Mouse (Mus musculus) midbrain, embryonic 12.5 days (tissue): ENCODE data around the gene 4930512M02Rik. TPM values are rescaled to one million over a fixed set of nuclear protein-coding genes. Genes with fewer than 3 reads are reported as not detected.

Experiments
- ATAC-seq: fragments of 200-750 bp; cut with Nextera tagmentation; 2 replicates; pipeline ENCODE4 v1.8.0; 2017; ENCODE audit warnings: low read depth, moderate TSS enrichment, moderate library complexity; ENCODE audit not compliant: low FRiP score
- H3K27ac ChIP-seq: fragments of 300-500 bp; sonication (generic); replicated peaks from 2 replicates; pipeline ENCODE4 v1.5.1; 2016; ENCODE audit warnings: mild to moderate bottlenecking
- H3K27me3 ChIP-seq: fragments of 300-500 bp; sonication (generic); 2 replicates; pipeline ENCODE4 v1.6.1; 2016; ENCODE audit warnings: mild to moderate bottlenecking
- H3K36me3 ChIP-seq: fragments of 300-500 bp; sonication (generic); 2 replicates; pipeline ENCODE4 v1.6.1; 2016
- H3K4me1 ChIP-seq: fragments of 300-500 bp; sonication (generic); 2 replicates; pipeline ENCODE4 v1.6.1; 2016
- H3K4me2 ChIP-seq: fragments of 300-500 bp; sonication (generic); replicated peaks from 2 replicates; pipeline ENCODE4 v1.6.1; 2016; ENCODE audit warnings: mild to moderate bottlenecking, moderate library complexity
- H3K4me3 ChIP-seq: fragments of 300-500 bp; sonication (generic); 2 replicates; pipeline ENCODE4 v1.5.1; 2016; ENCODE audit warnings: mild to moderate bottlenecking
- H3K9ac ChIP-seq: fragments of 300-500 bp; sonication (generic); replicated peaks from 2 replicates; pipeline ENCODE4 v1.6.1; 2016; ENCODE audit warnings: mild to moderate bottlenecking, moderate library complexity
- H3K9me3 ChIP-seq: fragments of 300-500 bp; sonication (generic); 2 replicates; pipeline ENCODE4 v1.6.1; 2016; ENCODE audit warnings: mild to moderate bottlenecking
- WGBS: fragments of 180-500 bp; shearing (Covaris S2); methylation state at CpG from one replicate; pipeline ENCODE4 v1.1.7; 2016; 5-methylcytosine and 5-hydroxymethylcytosine counted together
- polyA plus RNA-seq: library from polyadenylated mRNA; unstranded; fragments of >200 nt; fragmentation: Nextera tagmentation; extraction: Ambion mirVana; gene quantifications from 2 replicates; pipeline ENCODE4 v1.2.1, GENCODE M21; 2016

Gene 4930512M02Rik
- polyA plus RNA-seq, 1 experiment from 2014 or later, result not detected

DNA sequence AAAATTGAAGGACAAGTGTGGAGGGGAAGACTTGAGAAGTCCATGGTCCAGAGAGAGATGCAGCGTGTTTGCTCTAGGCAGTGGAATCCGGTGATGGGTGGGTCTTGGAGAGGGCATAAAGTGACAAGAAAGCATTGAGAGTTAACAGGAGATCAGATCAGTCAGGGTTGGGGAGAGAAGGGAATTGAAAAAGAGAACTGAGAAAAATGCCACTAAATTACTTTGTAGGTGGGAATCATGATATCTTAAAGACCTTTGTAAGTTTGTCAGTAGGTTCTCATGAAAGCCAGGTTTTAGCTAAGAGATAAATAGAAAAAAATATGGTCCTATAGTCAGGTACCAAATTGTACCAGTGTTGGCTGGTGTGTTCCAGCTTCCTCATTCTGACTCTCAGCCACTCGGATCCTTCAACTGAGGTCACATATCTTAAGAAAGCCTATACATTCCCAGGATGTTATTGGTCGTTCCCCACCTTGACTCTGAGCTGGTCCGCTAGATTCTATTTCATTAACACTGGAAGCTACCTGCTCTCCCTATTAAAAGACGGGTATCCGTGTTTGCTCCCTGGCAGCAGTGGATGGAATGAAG lies 68.4 kb downstream of the 4930512M02Rik start:
- Histone ChIP-seq H3K4me1 (no peaks in the 10 kb centered on the region), H3K4me3 (no peak overlapping the region), H3K9me3 (no peaks in the 10 kb centered on the region), H3K9ac (no peak overlapping the region), H3K36me3 (no peaks in the 10 kb centered on the region), H3K27ac (no peak overlapping the region), H3K27me3 (no peaks in the 10 kb centered on the region), H3K4me2 (no peak overlapping the region)
- no peak for ATAC-seq
- WGBS, result 90% methylated on average over 7 of the region's 7 CpGs

- no peak overlapping the region for H3K4me3 ChIP-seq
- H3K27me3 ChIP-seq, result no peaks in the 10 kb centered on the region
- no peak overlapping the region for H3K27ac ChIP-seq
- H3K36me3 ChIP-seq, result no peaks in the 10 kb centered on the region
- no peak for ATAC-seq
- WGBS, result 84% methylated on average over 3 of the region's 3 CpGs
- H3K4me1 ChIP-seq, result no peaks in the 10 kb centered on the region
- no peak overlapping the region for H3K9ac ChIP-seq
- H3K9me3 ChIP-seq, result no peaks in the 10 kb centered on the region
- H3K4me2 ChIP-seq, result no peak overlapping the region
Measured at GRCm38 (mm10) chr11:11558662-11559061, 69.0 kb downstream of the 4930512M02Rik start.

DNA sequence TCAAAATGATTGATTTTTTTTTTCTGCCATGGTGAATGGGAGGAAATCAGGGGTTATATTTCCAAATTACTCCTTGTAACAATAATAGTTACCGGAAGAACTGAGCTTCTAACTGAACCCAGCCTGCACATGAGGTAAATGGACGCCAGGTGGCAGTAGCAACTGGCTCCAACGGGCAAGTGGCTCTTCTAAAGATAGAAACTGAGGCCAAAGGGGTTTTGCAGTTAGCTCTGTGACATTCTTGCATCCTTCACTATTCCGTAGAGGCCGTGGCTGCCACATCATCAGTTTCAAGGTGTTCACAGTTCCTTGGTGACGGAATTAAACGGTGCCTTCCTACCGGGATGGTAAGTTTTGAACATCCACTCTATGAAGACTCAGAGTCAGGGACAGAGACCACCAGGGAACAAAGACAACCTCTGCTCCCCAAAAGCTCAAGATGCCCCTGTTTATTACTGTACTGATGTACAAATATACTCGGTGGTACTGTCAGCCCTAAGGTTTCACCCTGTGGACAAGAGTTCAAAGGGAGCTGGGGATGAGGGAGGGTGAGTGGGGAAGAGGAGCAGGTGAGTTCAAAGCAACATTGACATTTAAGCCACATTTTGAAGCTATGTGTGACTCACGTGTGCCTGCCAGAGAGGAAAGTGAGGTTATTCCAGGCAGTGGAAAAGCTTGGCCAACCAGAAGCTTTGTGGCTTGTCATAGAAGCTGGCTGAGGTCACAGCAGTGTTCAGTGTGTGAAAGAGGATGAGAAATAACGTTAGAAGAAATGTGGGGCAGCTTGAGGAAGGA lies 70.3 kb downstream of the 4930512M02Rik start:
- no peak overlapping the region for H3K27ac ChIP-seq
- no peaks in the 10 kb centered on the region for H3K9me3 ChIP-seq
- no peaks in the 10 kb centered on the region for H3K4me1 ChIP-seq
- no peak overlapping the region for H3K4me3 ChIP-seq
- no peak overlapping the region for H3K9ac ChIP-seq
- no peak; the same call in 1 of the 2 replicates for ATAC-seq
- no peaks in the 10 kb centered on the region for H3K27me3 ChIP-seq
- no peaks in the 10 kb centered on the region for H3K36me3 ChIP-seq
- 49% methylated on average over 11 of the region's 11 CpGs for WGBS
- no peak overlapping the region for H3K4me2 ChIP-seq

- no peaks in the 10 kb centered on the region for H3K36me3 ChIP-seq
- no peaks in the 10 kb centered on the region for H3K4me1 ChIP-seq
- no peaks in the 10 kb centered on the region for H3K27me3 ChIP-seq
- H3K4me3 ChIP-seq, result no peak overlapping the region
- H3K27ac ChIP-seq, result no peak overlapping the region
- no peak overlapping the region for H3K4me2 ChIP-seq
- WGBS, result 90% methylated on average over 1 of the region's 1 CpGs
- H3K9ac ChIP-seq, result no peak overlapping the region
- no peak for ATAC-seq
- H3K9me3 ChIP-seq, result no peaks in the 10 kb centered on the region
Measured at GRCm38 (mm10) chr11:11556186-11556585, 71.4 kb downstream of the 4930512M02Rik start.

DNA sequence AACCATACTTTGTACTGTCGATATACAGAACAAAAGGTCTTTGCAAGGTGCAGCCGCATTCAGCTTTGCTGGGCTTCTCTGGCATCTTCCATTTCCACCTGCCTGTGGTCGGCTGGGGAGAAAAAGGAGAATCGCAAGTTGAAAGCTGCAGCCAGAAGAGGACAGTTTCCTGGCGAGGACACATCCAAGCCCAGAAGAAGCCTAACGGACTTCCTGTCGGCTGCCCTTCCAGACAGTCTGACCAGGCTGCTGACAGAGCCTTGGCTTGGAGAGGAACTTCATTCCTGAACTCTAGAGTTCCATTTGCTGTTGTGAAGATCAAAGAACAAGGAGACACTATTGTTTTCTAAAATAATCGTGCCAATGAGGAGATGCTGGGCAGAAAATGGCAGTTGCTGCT lies 72.1 kb downstream of the 4930512M02Rik start:
- no peak for ATAC-seq

GRCm38 (mm10) chr11:11547597-11548240 lies 79.9 kb downstream of the 4930512M02Rik start:
- 82% methylated on average over 7 of the region's 7 CpGs for WGBS
- H3K9ac ChIP-seq, result no peak overlapping the region
- H3K4me2 ChIP-seq, result no peak overlapping the region
- H3K4me3 ChIP-seq, result no peak overlapping the region
- ATAC-seq, result no peak
- no peak overlapping the region for H3K27ac ChIP-seq
- H3K36me3 ChIP-seq, result no peaks in the 10 kb centered on the region
- no peaks in the 10 kb centered on the region for H3K4me1 ChIP-seq
- no peaks in the 10 kb centered on the region for H3K9me3 ChIP-seq
- no peaks in the 10 kb centered on the region for H3K27me3 ChIP-seq

More for the DNA sequence above, 72.1 kb downstream of the 4930512M02Rik start:
- 78% methylated on average over 8 of the region's 8 CpGs for WGBS
- Histone ChIP-seq H3K27ac (no peak overlapping the region), H3K9me3 (no peaks in the 10 kb centered on the region), H3K9ac (no peak overlapping the region), H3K27me3 (no peaks in the 10 kb centered on the region), H3K4me1 (no peaks in the 10 kb centered on the region), H3K4me2 (no peak overlapping the region), H3K4me3 (no peak overlapping the region), H3K36me3 (no peaks in the 10 kb centered on the region)

GRCm38 (mm10) chr11:11546903-11547511 lies 80.6 kb downstream of the 4930512M02Rik start:
- H3K4me3 ChIP-seq, result no peak overlapping the region
- H3K36me3 ChIP-seq, result no peaks in the 10 kb centered on the region
- ATAC-seq, result no peak
- no peak overlapping the region for H3K4me2 ChIP-seq
- H3K9me3 ChIP-seq, result no peaks in the 10 kb centered on the region
- no peak overlapping the region for H3K27ac ChIP-seq
- 83% methylated on average over 7 of the region's 7 CpGs for WGBS
- no peaks in the 10 kb centered on the region for H3K27me3 ChIP-seq
- no peak overlapping the region for H3K9ac ChIP-seq
- no peaks in the 10 kb centered on the region for H3K4me1 ChIP-seq

DNA sequence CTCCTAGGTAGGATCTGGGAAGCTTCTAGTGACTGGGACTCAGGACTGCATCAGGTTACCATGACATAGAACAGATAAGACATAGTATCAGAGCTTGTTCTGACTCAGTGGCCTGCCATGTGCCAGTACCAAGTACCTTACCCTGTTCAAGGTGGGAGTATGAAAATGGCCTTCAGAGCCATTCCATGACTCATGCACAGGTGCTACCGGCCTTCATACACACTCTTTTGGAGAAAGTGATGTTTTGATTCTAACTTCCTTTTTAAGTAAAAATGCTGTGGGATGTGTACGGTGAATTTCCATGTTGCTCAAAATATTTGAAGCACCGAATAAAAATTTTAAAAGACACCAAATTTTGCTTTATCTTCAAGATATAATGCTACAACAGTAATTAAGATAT lies 81.7 kb downstream of the 4930512M02Rik start:
- 94% methylated on average over 3 of the region's 3 CpGs for WGBS
- no peaks in the 10 kb centered on the region for H3K4me1 ChIP-seq
- ATAC-seq, result no peak
- H3K4me3 ChIP-seq, result no peak overlapping the region
- no peak overlapping the region for H3K9ac ChIP-seq
- H3K27me3 ChIP-seq, result no peaks in the 10 kb centered on the region
- H3K9me3 ChIP-seq, result no peaks in the 10 kb centered on the region
- no peaks in the 10 kb centered on the region for H3K36me3 ChIP-seq
- no peak overlapping the region for H3K4me2 ChIP-seq
- no peak overlapping the region for H3K27ac ChIP-seq

Other genes starting within 250 kb of the 4930512M02Rik start
- gene Spata48, start 165.7 kb downstream of the 4930512M02Rik start, polyA plus RNA-seq, result 1.0 and 2.3 TPM in 2 replicates
- 0.73 and 0.92 TPM in 2 replicates for gene Zpbp, start 165.4 kb downstream of the 4930512M02Rik start, polyA plus RNA-seq
- 1.4 and 1.7 TPM in 2 replicates for gene Ikzf1, start 57.2 kb upstream of the 4930512M02Rik start, polyA plus RNA-seq
- 58.1 and 58.5 TPM in 2 replicates for gene Fignl1, start 181.1 kb upstream of the 4930512M02Rik start, polyA plus RNA-seq